Mouse (Mus musculus) cerebellum, postnatal 14 days (tissue): ENCODE data around the gene Col27a1.

Experiments
- DNase-seq, 2 experiments: peaks; one replicate each; pipeline ENCODE4 v3.0.0; 2021; ENCODE audit warnings: mixed read lengths in 2 of 2

The Col27a1 gene

DNA sequence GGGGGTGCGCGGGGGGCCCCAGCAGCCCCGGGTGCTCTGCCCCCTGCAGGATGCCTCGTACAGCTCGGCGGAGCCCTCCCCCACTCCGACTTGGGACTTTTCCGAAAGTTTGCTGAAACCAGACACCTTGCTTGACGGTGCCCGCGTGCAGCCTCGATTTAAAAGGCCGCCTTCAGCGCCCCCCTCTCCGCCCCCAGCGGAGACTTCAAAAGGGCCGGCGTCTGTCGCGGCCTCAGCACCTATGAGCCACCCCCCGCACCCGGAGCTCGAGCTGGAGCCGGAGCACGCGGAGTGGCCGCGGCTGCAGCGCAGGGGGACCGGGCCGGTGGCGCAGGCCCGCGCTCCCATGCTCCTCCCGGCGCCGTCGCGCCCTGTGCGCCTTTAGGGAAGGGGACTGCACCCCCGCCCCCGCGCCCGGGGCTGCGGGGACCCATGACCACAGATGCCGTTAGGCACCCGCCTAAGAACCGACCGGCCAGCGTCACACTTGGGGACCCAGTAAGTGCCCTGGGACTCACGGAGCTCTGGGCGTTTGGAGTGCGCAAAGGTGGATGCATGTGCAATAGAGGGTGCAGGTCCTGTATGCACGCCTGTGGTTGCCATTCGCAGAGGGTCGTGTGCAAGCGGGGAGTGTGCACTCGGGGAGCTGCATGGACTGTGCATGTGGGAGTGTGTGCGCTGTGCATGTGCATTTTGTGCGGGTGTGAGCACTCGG lies at the start of gene Col27a1:
Col27a1 (plus strand) TSS at position 98 of the 715 bp plus-strand sequence.
- peak in 1 of 2 experiments; percentile 20 for DNase-seq

- no peak for DNase-seq
These were observed 48.2 kb upstream of the Col27a1 start for GRCm38 (mm10) chr4:63165636-63166035.

DNA sequence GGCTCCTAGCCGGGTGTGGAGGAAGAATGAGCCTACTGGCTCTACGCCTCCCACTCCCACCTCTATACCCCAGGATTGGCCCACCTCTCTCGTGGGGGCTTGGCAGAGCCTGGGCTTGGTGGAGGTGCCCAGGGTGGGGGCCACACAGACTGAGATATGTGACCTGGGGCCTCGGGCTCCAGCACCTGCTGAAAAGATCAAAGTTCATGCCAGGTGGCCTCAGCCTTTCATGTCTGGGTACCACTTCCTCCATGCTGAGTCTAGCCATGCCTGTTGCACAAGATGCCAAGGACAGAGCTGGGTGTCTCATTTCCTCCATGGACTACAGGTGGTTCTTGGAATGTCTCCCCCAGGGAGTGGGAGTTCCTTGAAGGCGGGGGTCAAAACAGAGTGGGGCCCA lies 47.5 kb upstream of the Col27a1 start:
- no peak for DNase-seq

DNA sequence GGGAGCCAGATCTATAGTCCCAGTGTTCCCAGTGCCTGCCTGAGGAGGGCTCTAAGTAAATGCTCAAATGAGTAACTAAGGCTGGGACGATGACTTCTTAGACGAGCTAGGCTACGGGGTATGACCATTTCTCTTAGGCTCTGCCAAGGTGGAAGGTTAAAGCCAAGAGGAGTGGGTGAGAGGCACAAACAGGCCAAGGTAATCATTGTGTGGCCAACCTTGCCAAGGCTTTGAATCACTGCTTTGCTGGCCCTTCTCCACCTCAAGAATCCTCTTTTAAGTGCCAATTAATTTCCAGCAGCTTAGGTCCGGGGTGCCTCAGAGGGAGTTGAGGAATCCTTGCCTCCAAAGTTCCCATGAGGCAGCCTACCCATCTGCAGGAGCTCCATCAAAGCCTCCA lies 43.7 kb upstream of the Col27a1 start:
- DNase-seq: no peak

DNA sequence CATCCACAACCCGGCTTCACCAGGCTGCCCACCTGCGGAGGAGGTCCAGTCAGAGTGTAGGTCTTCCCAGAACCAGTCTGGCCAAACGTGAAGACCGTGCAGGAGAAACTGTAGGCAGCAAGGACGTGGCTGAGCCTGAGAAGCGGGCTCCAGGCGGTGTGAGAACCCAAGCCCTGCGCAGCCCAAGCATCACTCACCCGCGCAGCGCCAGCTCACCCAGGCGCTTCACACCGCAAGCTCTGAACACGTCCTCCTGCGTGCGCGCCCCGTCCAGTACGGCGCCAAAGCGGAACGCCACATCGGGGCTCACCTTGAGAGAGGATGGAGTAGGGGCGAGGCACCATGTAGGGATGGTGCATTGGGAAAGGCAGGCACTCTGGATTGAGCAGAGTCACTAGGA lies 42.7 kb upstream of the Col27a1 start:
- no peak for DNase-seq

DNA sequence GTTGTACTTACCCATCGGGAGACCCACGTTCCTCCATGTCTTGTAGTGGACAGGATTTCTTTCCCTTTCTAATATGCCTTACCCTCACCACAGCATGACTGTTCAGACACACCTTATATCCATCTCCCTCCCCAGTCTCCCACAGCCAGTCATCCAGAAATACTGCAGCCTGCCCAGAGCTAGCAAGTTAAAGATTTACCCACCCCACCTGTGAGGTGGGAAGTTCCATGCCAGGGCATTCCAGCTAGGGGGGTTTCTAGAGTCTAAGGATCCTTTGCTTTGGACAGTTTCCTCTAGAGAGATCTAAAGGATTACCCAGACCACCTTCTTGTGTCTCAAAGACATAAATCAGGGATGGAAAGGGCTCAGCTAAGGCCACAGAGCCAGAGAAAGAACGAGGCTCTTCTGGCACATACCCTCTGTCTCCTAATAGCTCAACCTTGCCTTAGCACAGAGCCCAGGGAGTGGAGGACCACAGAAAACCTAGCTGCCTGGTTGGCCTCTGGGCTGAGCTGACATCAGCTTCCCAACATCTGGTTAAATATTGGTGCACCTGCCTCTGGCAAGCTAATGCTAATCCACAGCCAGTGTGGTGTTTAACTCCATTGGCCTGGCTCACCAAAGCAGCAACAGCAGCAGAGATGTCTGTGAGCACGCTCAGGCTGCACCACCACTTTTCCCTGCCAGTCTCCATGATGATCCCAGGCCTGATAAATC lies 41.7 kb upstream of the Col27a1 start, which contains the start of gene Kif12:
Kif12 (minus strand) TSS at position 163 of the 717 bp plus-strand sequence.
- DNase-seq: no peak

DNA sequence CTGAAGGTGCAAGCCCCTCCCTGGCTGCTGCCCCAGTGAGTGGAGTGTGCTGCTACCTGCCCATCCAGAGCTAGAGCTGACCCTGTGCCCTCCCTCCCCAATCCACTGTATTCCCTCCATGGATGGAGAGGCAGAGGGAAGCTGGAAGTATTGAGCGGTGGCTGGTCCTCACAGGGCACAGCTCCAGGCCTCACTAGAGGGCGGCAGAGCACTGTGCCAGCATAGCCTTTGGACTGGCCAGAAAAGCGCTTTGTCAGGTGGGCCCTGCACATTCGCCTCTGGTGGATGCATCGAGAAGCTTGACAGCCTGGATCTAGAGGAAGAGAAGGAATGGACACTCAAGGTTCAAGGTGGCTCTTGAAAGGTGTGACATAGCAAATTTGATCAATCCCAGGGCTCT lies 32.2 kb upstream of the Col27a1 start:
- peak; percentile 87 to 89 for DNase-seq

- DNase-seq: no peak
These were observed 27.4 kb upstream of the Col27a1 start for GRCm38 (mm10) chr4:63186281-63186870.

DNA sequence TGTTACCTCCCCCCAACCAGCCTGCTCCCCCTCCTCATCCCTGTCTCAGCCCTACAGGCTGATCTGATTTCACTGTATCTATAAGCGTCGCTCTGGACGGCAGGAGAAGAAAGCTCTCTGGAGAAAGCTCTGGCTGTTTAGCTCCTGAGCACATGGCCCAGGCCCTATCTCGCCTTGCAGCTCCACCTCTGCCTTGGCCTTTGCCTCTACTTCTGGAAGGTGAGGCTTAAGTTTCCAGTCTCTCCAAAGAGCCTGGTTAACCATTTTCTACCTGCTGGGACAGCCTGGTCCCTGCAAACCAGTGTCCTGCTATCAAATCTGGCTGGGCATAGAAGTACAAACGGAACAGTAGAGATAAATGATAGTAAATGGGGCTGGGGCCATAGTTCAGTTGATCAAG lies 22.2 kb upstream of the Col27a1 start:
- no peak for DNase-seq

DNA sequence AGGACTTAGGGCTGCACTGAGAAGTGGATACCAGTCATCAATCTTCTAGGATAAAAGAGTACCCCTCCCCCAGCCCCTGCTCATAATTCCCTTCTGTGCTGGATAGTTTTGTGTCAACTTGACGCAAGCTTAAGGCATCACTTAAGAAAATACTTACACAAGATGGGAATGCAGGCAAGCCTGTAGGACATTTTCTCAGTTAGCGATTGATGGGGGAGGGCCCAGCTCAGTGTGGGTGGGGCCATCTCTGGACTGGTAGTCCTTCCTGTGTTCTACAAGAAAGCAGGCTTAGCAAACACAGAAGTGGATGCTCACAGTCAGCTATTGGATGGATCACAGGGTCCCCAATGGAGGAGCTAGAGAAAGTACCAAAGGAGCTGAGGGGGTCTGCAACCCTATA lies 19.4 kb upstream of the Col27a1 start:
- DNase-seq: no peak

GRCm38 (mm10) chr4:63199366-63199765 lies 14.4 kb upstream of the Col27a1 start:
- no peak for DNase-seq

DNA sequence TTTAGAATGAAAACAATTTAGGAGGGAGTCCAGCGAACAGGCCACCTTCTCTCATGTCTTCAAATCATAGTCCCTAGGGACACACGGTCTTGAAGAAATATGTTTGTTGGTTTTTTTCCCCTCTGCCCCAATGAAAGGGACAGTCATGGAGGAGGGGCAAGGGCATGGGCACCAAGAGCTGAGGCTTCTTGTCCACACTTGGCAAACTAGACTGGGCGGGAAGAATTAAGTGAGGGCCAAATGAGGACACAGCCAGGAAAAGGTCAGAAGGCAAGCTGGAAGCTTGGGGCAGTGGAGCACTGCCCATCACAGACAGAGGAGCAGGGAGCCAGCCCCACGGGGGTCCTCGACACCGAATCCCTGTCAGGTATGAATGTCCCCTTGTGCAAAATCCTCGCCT lies 9.9 kb upstream of the Col27a1 start:
- no peak for DNase-seq

GRCm38 (mm10) chr4:63205583-63205982 lies 8.2 kb upstream of the Col27a1 start:
- no peak for DNase-seq

- peak; percentile 91 to 92 for DNase-seq
These were observed 1.6 kb downstream of the Col27a1 start for GRCm38 (mm10) chr4:63215185-63215992.

GRCm38 (mm10) chr4:63215993-63216531 lies 2.3 kb downstream of the Col27a1 start:
- DNase-seq: peak in 1 of 2 experiments; percentile 64

- DNase-seq: peak in 1 of 2 experiments; percentile 12
These were observed 2.8 kb downstream of the Col27a1 start for GRCm38 (mm10) chr4:63216566-63216965.

GRCm38 (mm10) chr4:63217513-63217912 lies 3.7 kb downstream of the Col27a1 start:
- DNase-seq: no peak

GRCm38 (mm10) chr4:63219059-63219458 lies 5.3 kb downstream of the Col27a1 start:
- peak; percentile 57 to 64 for DNase-seq

- no peak for DNase-seq
These were observed 5.8 kb downstream of the Col27a1 start for GRCm38 (mm10) chr4:63219635-63220034.

- peak; percentile 18 to 25 for DNase-seq
These were observed 7.5 kb downstream of the Col27a1 start for GRCm38 (mm10) chr4:63221096-63221958.

GRCm38 (mm10) chr4:63222246-63222645 lies 8.4 kb downstream of the Col27a1 start:
- no peak for DNase-seq

DNA sequence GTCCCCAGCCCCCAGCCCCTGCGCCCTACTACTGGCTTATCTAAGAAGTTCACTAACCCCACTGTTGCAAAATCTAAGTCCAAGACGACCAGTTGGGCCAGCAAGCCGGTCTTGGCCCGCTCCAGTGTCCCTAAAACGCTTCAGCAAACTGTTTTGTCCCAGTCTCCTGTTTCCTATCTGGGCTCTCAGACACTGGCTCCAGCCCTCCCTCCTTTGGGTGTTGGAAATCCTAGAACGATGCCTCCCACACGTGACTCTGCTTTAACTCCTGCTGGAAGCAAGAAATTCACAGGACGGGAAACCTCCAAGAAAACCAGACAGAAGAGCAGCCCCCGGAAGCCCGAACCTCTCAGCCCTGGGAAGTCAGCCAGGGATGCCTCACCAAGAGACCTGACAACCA lies 11.6 kb downstream of the Col27a1 start:
- DNase-seq: peak in 1 of 2 experiments; percentile 10
